Mouse (Mus musculus) myocyte (in vitro differentiated cells): ENCODE results near the gene Olfr410. TPM values are rescaled to one million over a fixed set of nuclear protein-coding genes. Genes with fewer than 3 reads are reported as not detected.

ENCODE experiments used
- H3K27me3 ChIP-seq: one replicate; pipeline ENCODE4 v1.6.1; 2011; ENCODE audit not compliant: control insufficient read depth, insufficient read depth, insufficient read length
- H3K36me3 ChIP-seq: one replicate; pipeline ENCODE4 v1.6.1; 2011; ENCODE audit not compliant: control insufficient read depth, insufficient read depth
- H3K4me2 ChIP-seq: one replicate; pipeline ENCODE4 v1.6.1; 2011; ENCODE audit warnings: low read depth, control low read depth
- H3K4me3 ChIP-seq: one replicate; pipeline ENCODE4 v1.5.1; 2011; ENCODE audit warnings: mild to moderate bottlenecking, control low read depth, moderate library complexity
- H3K79me2 ChIP-seq: one replicate; pipeline ENCODE4 v1.6.1; 2011; ENCODE audit not compliant: control insufficient read depth, insufficient read depth
- H3ac ChIP-seq: one replicate; pipeline ENCODE4 v1.6.1; 2011; ENCODE audit not compliant: control insufficient read depth, insufficient read length
- CEBPB ChIP-seq: IDR thresholded peaks from 2 replicates; pipeline ENCODE4 v1.6.1; 2011; ENCODE audit warnings: mild to moderate bottlenecking, moderate library complexity; ENCODE audit not compliant: poor library complexity, insufficient read depth, severe bottlenecking
- E2F4 ChIP-seq: IDR thresholded peaks from one replicate; pipeline ENCODE4 v1.6.1; 2011; ENCODE audit warnings: mild to moderate bottlenecking, control low read depth, moderate library complexity; ENCODE audit not compliant: insufficient read depth
- MAX ChIP-seq: IDR thresholded peaks from one replicate; pipeline ENCODE4 v1.6.1; 2011; ENCODE audit warnings: low read depth, mild to moderate bottlenecking, control low read depth
- MYOD1 ChIP-seq, 3 experiments: IDR thresholded peaks; one replicate each; pipeline ENCODE4 v1.6.1; 2011; ENCODE audit warnings: control low read depth in 2 of 3, low read depth in 2 of 3, mild to moderate bottlenecking in 2 of 3, moderate library complexity in 1 of 3; ENCODE audit not compliant: insufficient read length in 2 of 3, control insufficient read depth in 1 of 3
- MYOG ChIP-seq, 3 experiments: IDR thresholded peaks; one replicate each; pipeline ENCODE4 v1.6.1; 2011; ENCODE audit warnings: control low read depth in 2 of 3, low read depth in 2 of 3, mild to moderate bottlenecking in 2 of 3; ENCODE audit not compliant: insufficient read length in 2 of 3, control insufficient read depth in 1 of 3, insufficient read depth in 1 of 3
- POLR2A ChIP-seq: IDR thresholded peaks from one replicate; pipeline ENCODE4 v1.6.1; 2011; ENCODE audit warnings: low read depth, mild to moderate bottlenecking, control low read depth, moderate library complexity; ENCODE audit not compliant: insufficient read length
- POLR2AphosphoS2 ChIP-seq: IDR thresholded peaks from one replicate; pipeline ENCODE4 v1.6.1; 2011; ENCODE audit warnings: low read depth, control low read depth; ENCODE audit not compliant: insufficient read length
- REST ChIP-seq: IDR thresholded peaks from one replicate; pipeline ENCODE4 v1.6.1; 2011; ENCODE audit warnings: mild to moderate bottlenecking, control low read depth, moderate library complexity; ENCODE audit not compliant: insufficient read depth, insufficient read length
- SRF ChIP-seq: IDR thresholded peaks from one replicate; pipeline ENCODE4 v1.6.1; 2011; ENCODE audit warnings: low read depth; ENCODE audit not compliant: control insufficient read depth, insufficient read length
- TCF12 ChIP-seq: IDR thresholded peaks from one replicate; pipeline ENCODE4 v1.6.1; 2011; ENCODE audit warnings: mild to moderate bottlenecking, control low read depth; ENCODE audit not compliant: poor library complexity, insufficient read depth, severe bottlenecking
- TCF3 ChIP-seq: IDR thresholded peaks from one replicate; pipeline ENCODE4 v1.6.1; 2011; ENCODE audit warnings: low read depth, control low read depth; ENCODE audit not compliant: insufficient read length
- USF1 ChIP-seq: IDR thresholded peaks from one replicate; pipeline ENCODE4 v1.6.1; 2011; ENCODE audit warnings: low read depth, mild to moderate bottlenecking, control low read depth, moderate library complexity
- polyA plus RNA-seq: library from polyadenylated mRNA; unstranded; fragments of >200 nt; fragmentation: generic; extraction: Trizol; gene quantifications from one replicate; pipeline ENCODE4 v1.2.1, GENCODE M21; 2012; ENCODE audit warnings: missing spikeins

Olfr410 gene
- polyA plus RNA-seq: not detected

- Histone ChIP-seq H3K36me3 (no peaks in the 10 kb centered on the region), H3K79me2 (no peaks in the 10 kb centered on the region), H3K27me3 (no peaks in the 10 kb centered on the region), H3K4me2 (no peak within 1 kb of the TSS), H3ac (no peak within 1 kb of the TSS), H3K4me3 (no peak within 1 kb of the TSS)
- TF ChIP-seq REST (no peak), USF1 (no peak), POLR2AphosphoS2 (no peak), MYOD1 (IDR thresholded peaks at IDR 0.05; ENCODE audit: control insufficient read depth in 1 of 3, insufficient read length in 2 of 3, low read depth in 2 of 3) (no peak), SRF (no peak), TCF12 (no peak), POLR2A (no peak), TCF3 (no peak), CEBPB (no peak), MAX (no peak), E2F4 (no peak), MYOG (IDR thresholded peaks at IDR 0.05; ENCODE audit: control insufficient read depth in 1 of 3, insufficient read depth in 1 of 3, insufficient read length in 2 of 3, low read depth in 2 of 3) (no peak)
Observed at GRCm38 (mm10) chr11:74337931-74338330, at the start of gene Olfr410. Olfr410 (minus strand) TSS chr11:74338031.

GRCm38 (mm10) chr11:74387203-74387602 lies 49.4 kb upstream of the Olfr410 start:
- TF ChIP-seq SRF (no peak), MYOG (IDR thresholded peaks at IDR 0.05; ENCODE audit: control insufficient read depth in 1 of 3, insufficient read depth in 1 of 3, insufficient read length in 2 of 3, low read depth in 2 of 3) (peak in 1 of 3 experiments; percentile 42), MYOD1 (IDR thresholded peaks at IDR 0.05; ENCODE audit: control insufficient read depth in 1 of 3, insufficient read length in 2 of 3, low read depth in 2 of 3) (peak in 1 of 3 experiments; percentile 38)
- no peaks in the 10 kb centered on the region for H3K79me2 ChIP-seq
- H3K27me3 ChIP-seq: peaks cover 14% of the 10 kb centered on the region
- H3K4me3 ChIP-seq: no peak overlapping the region
- no peaks in the 10 kb centered on the region for H3K36me3 ChIP-seq
- H3ac ChIP-seq: no peak overlapping the region
- no peak overlapping the region for H3K4me2 ChIP-seq

- Histone ChIP-seq H3K36me3 (no peaks in the 10 kb centered on the region), H3K4me2 (no peak overlapping the region), H3ac (no peak overlapping the region), H3K4me3 (no peak overlapping the region), H3K79me2 (no peaks in the 10 kb centered on the region), H3K27me3 (peaks cover 14% of the 10 kb centered on the region)
- no peak for TF ChIP-seq TCF3
- no peak for TF ChIP-seq SRF
- TF ChIP-seq REST: no peak
- no peak for TF ChIP-seq TCF12
- TF ChIP-seq CEBPB: no peak
- TF ChIP-seq E2F4: no peak
- no peak for TF ChIP-seq POLR2A
- no peak for TF ChIP-seq MAX
- TF ChIP-seq MYOD1 (IDR thresholded peaks at IDR 0.05; ENCODE audit: control insufficient read depth in 1 of 3, insufficient read length in 2 of 3, low read depth in 2 of 3): no peak
- TF ChIP-seq MYOG (IDR thresholded peaks at IDR 0.05; ENCODE audit: control insufficient read depth in 1 of 3, insufficient read depth in 1 of 3, insufficient read length in 2 of 3, low read depth in 2 of 3): no peak
- TF ChIP-seq USF1: no peak
- TF ChIP-seq POLR2AphosphoS2: no peak
Observed at GRCm38 (mm10) chr11:74385674-74386073, 47.8 kb upstream of the Olfr410 start.

- H3K79me2 ChIP-seq: no peaks in the 10 kb centered on the region
- H3ac ChIP-seq: no peak overlapping the region
- H3K27me3 ChIP-seq: peaks cover 31% of the 10 kb centered on the region
- H3K36me3 ChIP-seq: no peaks in the 10 kb centered on the region
- TF ChIP-seq MYOD1 (IDR thresholded peaks at IDR 0.05; ENCODE audit: control insufficient read depth in 1 of 3, insufficient read length in 2 of 3, low read depth in 2 of 3): peak in 1 of 3 experiments; percentile 39
- TF ChIP-seq SRF: no peak
- TF ChIP-seq USF1: no peak
- H3K4me3 ChIP-seq: no peak overlapping the region
- no peak overlapping the region for H3K4me2 ChIP-seq
Observed at GRCm38 (mm10) chr11:74379166-74379873, 41.5 kb upstream of the Olfr410 start.

GRCm38 (mm10) chr11:74376847-74377246 lies 39.0 kb upstream of the Olfr410 start:
- H3K4me3 ChIP-seq: no peak overlapping the region
- H3ac ChIP-seq: no peak overlapping the region
- H3K36me3 ChIP-seq: no peaks in the 10 kb centered on the region
- TF ChIP-seq REST (no peak), SRF (no peak), MYOD1 (IDR thresholded peaks at IDR 0.05; ENCODE audit: control insufficient read depth in 1 of 3, insufficient read length in 2 of 3, low read depth in 2 of 3) (no peak), TCF12 (no peak), E2F4 (no peak), USF1 (no peak), CEBPB (no peak), TCF3 (no peak), POLR2AphosphoS2 (no peak), MYOG (IDR thresholded peaks at IDR 0.05; ENCODE audit: control insufficient read depth in 1 of 3, insufficient read depth in 1 of 3, insufficient read length in 2 of 3, low read depth in 2 of 3) (no peak), MAX (no peak)
- H3K27me3 ChIP-seq: peaks cover 35% of the 10 kb centered on the region
- no peak overlapping the region for H3K4me2 ChIP-seq
- H3K79me2 ChIP-seq: no peaks in the 10 kb centered on the region
